Mouse (Mus musculus) thymus, postnatal 36 days (tissue): Measurements from ENCODE around the gene Vsig10.

Experiments
- DNase-seq, 2 experiments: peaks; one replicate each; pipeline ENCODE4 v3.0.0; 2022; ENCODE audit warnings: mixed read lengths in 2 of 2

The Vsig10 gene

DNA sequence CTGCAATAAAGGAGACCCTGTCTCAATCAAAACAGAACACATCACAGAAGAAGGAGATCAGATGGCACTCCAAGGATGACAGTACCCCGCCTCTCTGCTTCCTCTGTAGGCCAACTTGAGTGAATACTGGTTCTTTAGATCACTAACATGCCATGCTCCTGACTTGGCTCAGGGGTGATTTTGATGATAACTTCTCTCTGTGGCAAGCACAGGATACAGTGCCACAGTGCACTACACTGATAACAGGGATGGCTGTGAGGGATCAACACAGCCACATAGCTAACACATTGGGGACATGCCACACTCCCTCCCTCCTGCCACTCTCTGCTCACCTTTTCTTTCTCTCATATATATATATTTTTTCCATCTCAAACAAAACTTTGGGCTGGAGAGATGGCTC, 72.0 kb downstream of the Vsig10 start:
- no peak for DNase-seq

DNA sequence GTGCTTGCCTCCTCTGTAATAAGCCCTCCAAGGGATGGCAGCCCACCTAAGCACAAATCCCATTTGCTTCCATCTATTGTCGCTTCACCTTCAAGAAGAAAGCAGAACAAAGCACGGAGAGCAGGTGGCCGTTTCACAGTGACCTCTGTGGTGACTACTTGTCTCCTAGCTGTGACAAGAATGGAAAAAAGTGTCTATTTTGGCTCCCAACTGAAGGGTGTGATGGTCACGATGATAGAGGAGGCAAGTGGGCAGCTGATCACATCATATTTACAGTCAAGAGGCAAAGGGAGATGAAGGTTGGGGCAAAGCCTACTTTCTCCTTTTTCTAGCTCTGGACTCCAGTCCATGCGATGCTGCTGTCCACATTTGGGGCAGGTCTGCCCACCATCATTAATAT, 77.0 kb downstream of the Vsig10 start:
- DNase-seq, result no peak

DNA sequence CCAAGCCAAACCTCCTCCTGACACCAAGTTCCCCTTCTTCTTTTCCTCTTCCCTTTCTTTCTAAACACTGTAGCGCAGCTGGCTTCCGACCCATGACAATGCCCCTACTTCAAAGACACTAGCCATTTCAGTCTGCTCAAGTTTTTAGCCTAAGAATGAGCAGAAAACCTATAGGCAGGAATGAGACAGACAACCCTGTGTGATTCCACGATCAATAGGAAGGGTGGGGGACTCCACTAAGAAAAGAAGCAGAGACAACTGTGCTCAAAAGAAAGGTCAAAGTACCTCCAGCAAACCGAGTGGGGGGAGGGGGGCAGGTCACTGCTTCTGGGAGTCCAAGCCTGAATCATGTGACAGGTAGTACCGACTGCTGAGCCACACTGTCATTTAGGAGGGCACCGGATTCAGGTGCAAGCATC, 77.7 kb downstream of the Vsig10 start:
- DNase-seq, result no peak

DNA sequence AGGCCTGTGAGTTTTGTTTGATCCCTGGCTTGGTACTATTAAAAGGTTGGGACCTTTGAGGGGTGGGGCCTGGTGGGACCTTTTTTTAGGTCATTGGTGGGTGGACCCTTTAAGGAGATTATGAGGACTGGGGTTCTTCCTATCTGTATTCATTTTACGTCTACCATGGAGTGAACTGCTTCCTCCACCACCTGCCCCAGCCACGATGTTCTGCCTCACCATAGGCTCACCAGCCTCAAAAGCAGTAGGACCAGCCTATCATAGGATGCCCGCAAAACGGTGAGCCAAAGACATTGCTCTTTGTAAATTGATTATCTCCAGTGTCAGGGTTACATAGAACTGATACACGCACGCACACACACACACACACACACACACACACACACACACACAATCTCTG, 78.5 kb downstream of the Vsig10 start:
- DNase-seq, result no peak

DNA sequence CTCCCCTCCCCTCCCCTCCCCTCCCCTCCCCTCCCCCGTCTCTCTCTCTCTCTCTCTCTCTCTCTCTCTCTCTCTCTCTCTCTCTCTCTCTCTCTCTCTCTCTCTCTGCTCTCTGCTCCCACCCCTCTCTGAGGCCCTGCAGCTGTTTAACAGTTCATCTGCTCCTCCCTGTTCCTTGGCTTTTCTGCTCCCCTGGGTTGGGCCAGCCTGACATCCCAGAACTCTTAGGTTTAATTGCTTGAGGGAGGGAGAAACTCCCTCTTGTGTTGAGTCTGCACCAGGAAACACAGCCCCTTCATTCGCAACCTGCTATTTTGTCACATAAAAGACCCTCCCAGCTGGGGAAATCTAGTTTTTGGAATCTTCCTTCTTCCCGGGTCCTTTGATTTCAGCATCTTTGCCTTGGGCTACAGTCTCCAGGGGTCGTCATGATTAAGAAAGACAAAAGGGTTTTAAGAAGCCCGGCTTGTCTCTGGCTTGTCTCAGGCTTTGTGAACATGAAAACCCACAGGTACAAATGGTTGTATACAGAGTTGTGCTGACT, 79.2 kb downstream of the Vsig10 start:
- DNase-seq, result no peak

DNA sequence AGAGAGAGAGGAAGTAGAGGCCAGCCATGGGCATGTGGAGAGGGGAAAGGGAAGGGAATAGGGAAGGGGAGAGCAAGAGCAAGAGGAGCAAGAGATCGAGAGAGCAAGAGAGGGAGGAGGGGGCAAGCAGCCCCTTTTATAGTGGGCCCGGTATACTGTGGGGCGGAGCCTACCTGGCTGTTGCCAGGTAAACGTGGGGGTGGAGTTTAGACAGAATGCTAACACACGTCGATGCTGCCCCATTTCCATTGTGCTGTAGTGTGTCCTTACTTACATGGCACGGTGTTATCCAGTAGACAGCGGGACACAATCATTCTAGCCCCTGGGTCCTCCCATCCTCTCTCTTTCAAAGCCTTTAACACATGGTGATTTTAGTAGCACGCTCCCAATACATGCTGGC, 80.4 kb downstream of the Vsig10 start:
- no peak for DNase-seq

DNA sequence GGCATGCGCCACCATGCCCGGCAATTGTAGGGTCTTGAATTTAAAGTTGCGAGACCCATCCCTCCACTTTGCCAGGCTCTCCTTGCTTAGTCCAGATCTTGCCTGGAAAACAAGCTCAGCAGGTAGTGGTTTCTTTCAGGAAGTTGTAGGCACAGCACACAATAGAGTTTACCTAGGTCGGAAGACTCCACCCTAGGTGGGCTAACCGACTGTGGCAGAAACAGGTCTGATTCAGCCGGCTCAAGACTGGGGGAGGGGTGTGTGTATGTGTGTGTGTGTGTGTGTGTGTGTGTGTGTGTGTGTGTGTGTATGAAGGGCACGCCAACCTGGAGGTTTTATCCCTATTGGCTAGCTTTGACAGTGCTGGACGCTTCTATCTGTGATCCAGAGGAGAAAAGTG, 84.7 kb downstream of the Vsig10 start:
- DNase-seq, result no peak
